Mouse (Mus musculus): Measurements from ENCODE around the gene Gm43518. TPM values are rescaled to one million over a fixed set of nuclear protein-coding genes. Genes with fewer than 3 reads are reported as not detected.

Gm43518 gene
- polyA plus RNA-seq, 1 experiment from 2014 or later, result 2.2 TPM

DNA sequence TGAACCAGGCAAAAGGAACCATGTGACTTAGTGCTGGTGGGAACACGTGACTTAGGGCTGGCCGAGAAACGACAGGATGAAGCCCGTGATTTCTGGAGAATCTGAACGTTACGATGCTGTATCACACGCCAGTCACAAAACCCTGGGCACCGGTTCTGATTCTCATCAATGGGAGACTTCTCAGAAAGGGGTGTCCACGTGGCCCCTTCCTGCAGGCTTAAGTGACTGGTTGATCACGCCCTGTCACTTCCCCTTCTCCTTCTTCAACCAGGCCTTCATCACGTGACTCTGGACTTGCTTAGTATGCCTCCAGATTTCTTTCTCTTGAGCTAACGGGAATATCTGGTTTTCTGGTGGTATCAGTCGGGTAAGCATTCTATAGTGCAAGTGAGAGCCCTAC is 29.9 kb upstream of the Gm43518 start:
- no peak overlapping the region for H3K9ac ChIP-seq
- H3K4me1 ChIP-seq, result 0 out of 2 replicates have a peak, but pooled peaks cover 2% of the 10 kb centered on the region
- no peak for ATAC-seq
- no peak overlapping the region for H3K4me3 ChIP-seq
- H3K4me2 ChIP-seq, result no peak overlapping the region
- no peaks in the 10 kb centered on the region for H3K9me3 ChIP-seq (replicated peaks)
- H3K36me3 ChIP-seq, result no peaks in the 10 kb centered on the region
- 0 out of 2 replicates have a peak, but pooled peaks cover 3% of the 10 kb centered on the region for H3K27me3 ChIP-seq (replicated peaks)
- WGBS (ENCODE audit: insufficient replicate concordance), result 42% methylated on average over 13 of the region's 13 CpGs
- no peak overlapping the region for H3K27ac ChIP-seq

- Histone ChIP-seq H3K9ac (no peak overlapping the region), H3K36me3 (peaks cover 11% of the 10 kb centered on the region), H3K9me3 (replicated peaks) (no peaks in the 10 kb centered on the region), H3K27ac (no peak overlapping the region), H3K4me2 (no peak overlapping the region), H3K4me3 (no peak overlapping the region), H3K4me1 (peaks cover 25% of the 10 kb centered on the region), H3K27me3 (replicated peaks) (0 out of 2 replicates have a peak, but pooled peaks cover 3% of the 10 kb centered on the region)
- 61% methylated on average over 11 of the region's 11 CpGs for WGBS (ENCODE audit: insufficient replicate concordance)
- no peak for ATAC-seq
Measured at GRCm38 (mm10) chr5:123904059-123904672, 23.1 kb upstream of the Gm43518 start.

DNA sequence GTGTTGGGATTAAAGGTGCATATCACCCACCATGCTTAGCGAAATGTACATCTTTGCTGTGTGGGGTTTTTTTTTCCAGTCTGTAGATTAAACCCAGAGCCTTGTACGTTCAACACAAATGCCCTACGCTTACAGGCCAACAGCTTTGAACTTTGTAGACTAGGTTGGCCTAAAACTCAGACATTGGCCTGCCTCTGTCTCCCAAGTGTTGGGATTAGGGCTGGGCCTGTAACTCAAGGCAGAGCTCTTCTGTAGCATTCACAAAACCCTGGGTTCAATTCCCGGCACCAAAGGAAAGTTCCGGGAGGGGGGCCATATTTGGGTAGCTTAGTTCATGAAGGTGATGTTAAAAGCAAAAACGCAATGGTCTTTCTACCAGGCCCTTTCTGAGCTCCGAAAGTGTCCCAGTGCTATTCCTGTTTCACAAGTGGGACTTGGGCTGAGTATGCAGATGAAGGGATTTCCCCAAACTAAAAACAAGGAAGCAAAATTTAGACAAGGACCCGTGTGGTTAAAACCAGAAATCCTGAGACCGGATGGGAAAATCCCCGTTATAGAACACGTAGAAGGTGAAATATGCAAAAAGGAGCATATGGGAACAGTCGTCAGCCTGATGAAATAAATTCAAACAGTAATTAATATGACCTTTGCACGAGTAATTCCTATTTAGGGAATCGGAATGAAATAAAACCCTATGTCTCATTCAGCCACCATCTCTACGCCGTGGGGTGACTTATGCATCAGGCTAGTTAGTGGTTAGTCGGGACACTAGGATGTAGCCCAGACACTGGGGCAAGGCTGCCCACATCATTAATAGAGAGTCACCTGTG is 20.9 kb upstream of the Gm43518 start:
- Histone ChIP-seq H3K27me3 (replicated peaks) (0 out of 2 replicates have a peak, but pooled peaks cover under 1% of the 10 kb centered on the region), H3K36me3 (peaks cover 32% of the 10 kb centered on the region), H3K4me1 (peaks cover 39% of the 10 kb centered on the region), H3K4me2 (peak overlapping the region; percentile 89), H3K9ac (peak overlapping the region; percentile 15; the same call in 1 of the 2 replicates), H3K9me3 (replicated peaks) (no peaks in the 10 kb centered on the region), H3K27ac (no peak overlapping the region), H3K4me3 (peak overlapping the region; percentile 93)
- WGBS (ENCODE audit: insufficient replicate concordance), result 62% methylated on average over 17 of the region's 17 CpGs
- no peak for ATAC-seq

GRCm38 (mm10) chr5:123906976-123907630 is 20.1 kb upstream of the Gm43518 start, which contains the start of gene Denr:
Denr (plus strand) TSS chr5:123907175.
- H3K9ac ChIP-seq, result peak within 1 kb of the TSS; percentile 97
- peaks cover 39% of the 10 kb centered on the region for H3K36me3 ChIP-seq
- ATAC-seq, result peak; percentile 92
- peak within 1 kb of the TSS; percentile 85 for H3K27ac ChIP-seq
- peak within 1 kb of the TSS; percentile 89 for H3K4me2 ChIP-seq
- under 1% methylated on average over 61 of the region's 61 CpGs for WGBS (ENCODE audit: insufficient replicate concordance)
- H3K4me3 ChIP-seq, result peak within 1 kb of the TSS; percentile 93
- peaks cover 39% of the 10 kb centered on the region for H3K4me1 ChIP-seq
- no peaks in the 10 kb centered on the region for H3K9me3 ChIP-seq (replicated peaks)
- H3K27me3 ChIP-seq (replicated peaks), result no peaks in the 10 kb centered on the region

GRCm38 (mm10) chr5:123907631-123907977 is 19.6 kb upstream of the Gm43518 start:
- 3% methylated on average over 10 of the region's 10 CpGs for WGBS (ENCODE audit: insufficient replicate concordance)
- H3K4me1 ChIP-seq, result peaks cover 39% of the 10 kb centered on the region
- H3K27me3 ChIP-seq (replicated peaks), result no peaks in the 10 kb centered on the region
- no peaks in the 10 kb centered on the region for H3K9me3 ChIP-seq (replicated peaks)
- H3K4me2 ChIP-seq, result peak overlapping the region; percentile 89
- peak overlapping the region; percentile 97 for H3K9ac ChIP-seq
- peaks cover 44% of the 10 kb centered on the region for H3K36me3 ChIP-seq
- peak overlapping the region; percentile 85 for H3K27ac ChIP-seq
- no peak for ATAC-seq
- H3K4me3 ChIP-seq, result peak overlapping the region; percentile 93

- H3K9me3 ChIP-seq (replicated peaks), result no peaks in the 10 kb centered on the region
- H3K36me3 ChIP-seq, result peaks cover 95% of the 10 kb centered on the region
- no peak overlapping the region for H3K9ac ChIP-seq
- no peak overlapping the region for H3K4me2 ChIP-seq
- no peak overlapping the region for H3K4me3 ChIP-seq
- H3K27me3 ChIP-seq (replicated peaks), result no peaks in the 10 kb centered on the region
- WGBS (ENCODE audit: insufficient replicate concordance), result 71% methylated on average over 3 of the region's 3 CpGs
- 0 out of 2 replicates have a peak, but pooled peaks cover 14% of the 10 kb centered on the region for H3K4me1 ChIP-seq
- ATAC-seq, result no peak
- no peak overlapping the region for H3K27ac ChIP-seq
Measured at GRCm38 (mm10) chr5:123914852-123915251, 12.4 kb upstream of the Gm43518 start.

- H3K27me3 ChIP-seq (replicated peaks), result no peaks in the 10 kb centered on the region
- no peak overlapping the region for H3K27ac ChIP-seq
- H3K4me3 ChIP-seq, result no peak overlapping the region
- ATAC-seq, result no peak
- H3K9me3 ChIP-seq (replicated peaks), result no peaks in the 10 kb centered on the region
- no peak overlapping the region for H3K4me2 ChIP-seq
- no peaks in the 10 kb centered on the region for H3K4me1 ChIP-seq
- no peak overlapping the region for H3K9ac ChIP-seq
- peaks cover 98% of the 10 kb centered on the region for H3K36me3 ChIP-seq
- 75% methylated on average over 6 of the region's 6 CpGs for WGBS (ENCODE audit: insufficient replicate concordance)
Measured at GRCm38 (mm10) chr5:123922112-123922511, 5.1 kb upstream of the Gm43518 start.

- no peaks in the 10 kb centered on the region for H3K27me3 ChIP-seq (replicated peaks)
- no peaks in the 10 kb centered on the region for H3K9me3 ChIP-seq (replicated peaks)
Measured at GRCm38 (mm10) chr5:123930508-123930989, 3.3 kb downstream of the Gm43518 start, which contains the start of gene Ccdc62. Ccdc62 (plus strand) TSS chr5:123930679.

GRCm38 (mm10) chr5:123931131-123931530 is 3.9 kb downstream of the Gm43518 start:
- Histone ChIP-seq H3K9ac (peak overlapping the region; percentile 95), H3K36me3 (peaks cover 37% of the 10 kb centered on the region), H3K4me2 (peak overlapping the region; percentile 84), H3K4me1 (peaks cover 40% of the 10 kb centered on the region), H3K4me3 (peak overlapping the region; percentile 81), H3K27me3 (replicated peaks) (no peaks in the 10 kb centered on the region), H3K27ac (peak overlapping the region; percentile 90), H3K9me3 (replicated peaks) (no peaks in the 10 kb centered on the region)
- ATAC-seq, result no peak
- WGBS (ENCODE audit: insufficient replicate concordance), result 42% methylated on average over 13 of the region's 13 CpGs

More at GRCm38 (mm10) chr5:123930508-123930989, 3.3 kb downstream of the Gm43518 start, which contains the start of gene Ccdc62:
- peak within 1 kb of the TSS; percentile 95 for H3K9ac ChIP-seq
- peaks cover 36% of the 10 kb centered on the region for H3K4me1 ChIP-seq
- H3K4me2 ChIP-seq, result peak within 1 kb of the TSS; percentile 84
- H3K36me3 ChIP-seq, result peaks cover 43% of the 10 kb centered on the region
- H3K4me3 ChIP-seq, result peak within 1 kb of the TSS; percentile 81
- peak within 1 kb of the TSS; percentile 90 for H3K27ac ChIP-seq
- WGBS (ENCODE audit: insufficient replicate concordance), result under 1% methylated on average over 56 of the region's 56 CpGs
- ATAC-seq, result peak; percentile 93

DNA sequence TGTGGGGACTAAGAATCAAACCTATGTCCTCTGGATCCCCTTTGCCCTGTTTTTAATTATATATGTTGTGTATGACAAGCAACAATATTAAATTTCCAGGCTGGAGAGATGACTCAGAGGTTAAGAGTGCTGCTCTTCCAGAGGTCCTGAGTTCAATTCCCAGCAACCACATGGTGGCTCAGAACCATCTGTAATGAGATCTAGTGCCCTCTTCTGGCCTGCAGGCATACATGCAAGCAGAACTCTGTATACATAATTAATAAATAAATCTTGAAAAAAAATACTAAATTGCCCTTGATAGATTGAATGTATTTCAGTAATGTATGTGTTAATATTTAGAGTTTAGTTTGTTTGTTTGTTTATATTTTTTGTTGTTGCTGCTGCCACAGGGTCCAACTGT is 5.7 kb downstream of the Gm43518 start:
- H3K4me3 ChIP-seq, result no peak overlapping the region
- H3K36me3 ChIP-seq, result peaks cover 19% of the 10 kb centered on the region
- H3K4me1 ChIP-seq, result peaks cover 40% of the 10 kb centered on the region
- H3K4me2 ChIP-seq, result 0 out of 2 replicates have a peak overlapping the region, but pooled peaks have one; percentile 77
- no peaks in the 10 kb centered on the region for H3K9me3 ChIP-seq (replicated peaks)
- no peak for ATAC-seq
- no peak overlapping the region for H3K9ac ChIP-seq
- H3K27me3 ChIP-seq (replicated peaks), result no peaks in the 10 kb centered on the region
- H3K27ac ChIP-seq, result no peak overlapping the region

DNA sequence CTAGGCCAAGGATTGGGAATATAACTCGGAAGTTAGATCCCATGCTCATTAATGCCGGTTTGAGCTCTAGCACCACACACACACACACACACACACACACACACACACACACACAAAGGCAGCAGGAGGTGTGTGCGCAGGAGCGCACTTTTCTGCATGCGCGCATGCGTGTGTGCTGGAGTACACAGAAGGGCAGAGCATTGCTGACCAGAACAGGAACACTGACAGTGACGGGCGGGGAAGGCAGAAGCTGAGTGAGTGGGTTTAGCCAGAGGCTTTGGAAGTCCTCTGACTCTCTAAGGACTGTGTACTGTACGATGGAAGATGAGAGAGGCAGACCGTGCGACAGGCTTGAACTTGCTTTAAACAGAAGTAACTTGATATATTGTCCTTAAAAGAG is 6.3 kb downstream of the Gm43518 start:
- H3K4me3 ChIP-seq, result peak overlapping the region; percentile 46
- peak; percentile 50; the same call in 1 of the 2 replicates for ATAC-seq
- no peaks in the 10 kb centered on the region for H3K9me3 ChIP-seq (replicated peaks)
- peaks cover 18% of the 10 kb centered on the region for H3K36me3 ChIP-seq
- 40% methylated on average over 12 of the region's 12 CpGs for WGBS (ENCODE audit: insufficient replicate concordance)
- peak overlapping the region; percentile 77 for H3K4me2 ChIP-seq
- peak overlapping the region; percentile 70 for H3K9ac ChIP-seq
- H3K27me3 ChIP-seq (replicated peaks), result no peaks in the 10 kb centered on the region
- H3K27ac ChIP-seq, result peak overlapping the region; percentile 92
- H3K4me1 ChIP-seq, result peaks cover 40% of the 10 kb centered on the region

All from liver, embryonic 12.5 days (tissue).